Comparison of ENCODE assay signal across 15 mouse cellular contexts in genomic region chr6:99330169-99330568, GRCm38 (mm10).
"Had no signal": no experiment of that assay in that cellular context is flagged by ENCODE, and none has a peak within 500 bp of the region (broad histone marks: within the 10 kb centered on the region; RNA-seq: fewer than 3 reads in every experiment).

No protein-coding gene starts in this region.

- DNase-seq: liver, postnatal 0 days; lung, adult 2 months; lung, postnatal 14 days; lung, postnatal 36 days; retina, postnatal 1 day; right cerebral cortex, adult 18-20 months; right cerebral cortex, postnatal 25 days; right cerebral cortex, postnatal 4 days; spleen, adult 18-20 months; thymus, adult 2 months; thymus, postnatal 25 days; thymus, postnatal 4 days had no signal

- ATAC-seq: liver, postnatal 0 days; lung, postnatal 0 days; midbrain, embryonic 13.5 days; midbrain, embryonic 15.5 days had no signal
